28 mouse cellular contexts compared by ENCODE assay signal in the genomic region with DNA sequence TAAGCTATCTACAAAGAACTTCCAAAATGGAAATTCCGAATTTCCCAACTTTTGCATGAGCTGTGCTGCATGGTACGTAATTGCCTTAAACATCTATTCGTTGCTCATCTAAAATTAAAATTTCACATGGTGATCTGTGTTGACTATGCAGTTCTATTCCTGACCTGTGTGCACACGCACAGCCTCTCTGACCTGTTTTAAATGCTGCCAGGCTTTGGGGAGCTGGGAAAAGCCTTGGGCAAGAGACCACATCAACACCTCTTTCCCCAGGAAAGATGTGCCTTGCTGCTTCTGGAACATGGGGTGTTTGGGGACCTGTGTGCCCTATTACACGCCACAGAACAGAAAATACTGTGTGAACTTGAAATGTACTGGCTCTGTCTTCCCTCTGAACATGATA. TPM values are rescaled to one million over a fixed set of nuclear protein-coding genes. Genes with fewer than 3 reads are reported as not detected.
A peak's percentile ranks its signal among the peaks of the same experiment; 100 is the strongest.
DNase-seq lines count a peak whose midpoint lies in the region; ATAC-seq lines count a peak whose summit lies in the region.
"Had no signal": no experiment of that assay in that cellular context is flagged by ENCODE, and none has a peak within 500 bp of the region (broad histone marks: within the 10 kb centered on the region; RNA-seq: fewer than 3 reads in every experiment).

No protein-coding gene starts in this region.

- intact Hi-C loops in gastrocnemius, postnatal 14 days (cut with DNase I; ENCODE audit: low total_unique reads): no loop called here
- intact Hi-C loops in heart, postnatal 14 days (cut with DNase I): no loop called here

- peaks cover 38% of the 10 kb centered on the region for H3K4me1 ChIP-seq in heart, embryonic 16.5 days (ENCODE audit: control insufficient read depth, insufficient read depth, low read length)

- no peaks in the 10 kb centered on the region for H3K27me3 ChIP-seq in heart, embryonic 16.5 days (ENCODE audit: control insufficient read depth, insufficient read depth, low read length)
- H3K27me3 ChIP-seq: CH12.LX; embryonic facial prominence, embryonic 15.5 days; Patski had no signal

- WGBS in heart, embryonic 16.5 days: 86% methylated on average over 5 of the region's 5 CpGs

- H3K36me3 ChIP-seq in heart, embryonic 16.5 days (ENCODE audit: control insufficient read depth, insufficient read depth): peaks cover 14% of the 10 kb centered on the region
- H3K36me3 ChIP-seq: embryonic facial prominence, embryonic 13.5 days; embryonic facial prominence, embryonic 15.5 days; forebrain, embryonic 10.5 days; forebrain, embryonic 12.5 days; G1E had no signal

- no peak for ATAC-seq in heart, embryonic 16.5 days (replicated peaks; ENCODE audit: extremely low read depth, insufficient read depth, low FRiP score)
- ATAC-seq: activated CD4-positive, CD25-positive, alpha-beta regulatory T cell, adult 4 months; CD4-positive, CD25-positive, alpha-beta regulatory T cell, adult 4 months; forebrain, embryonic 14.5 days; forebrain, embryonic 16.5 days; Patski had no signal

- H3K27ac ChIP-seq in heart, embryonic 16.5 days (ENCODE audit: low read length): 0 out of 2 replicates have a peak overlapping the region, but pooled peaks have one; percentile 11
- H3K27ac ChIP-seq: embryonic facial prominence, embryonic 13.5 days; embryonic facial prominence, embryonic 15.5 days; forebrain, embryonic 10.5 days; forebrain, embryonic 12.5 days had no signal

- H3K9ac ChIP-seq in heart, embryonic 16.5 days (ENCODE audit: low read length): no peak overlapping the region
- H3K9ac ChIP-seq: embryonic facial prominence, embryonic 13.5 days; embryonic facial prominence, embryonic 15.5 days; forebrain, embryonic 12.5 days had no signal

- no peak overlapping the region for H3K4me3 ChIP-seq in heart, embryonic 16.5 days (ENCODE audit: low read length)
- H3K4me3 ChIP-seq: embryonic facial prominence, embryonic 13.5 days; embryonic facial prominence, embryonic 15.5 days; erythroblast, embryonic 14.5 days; forebrain, embryonic 10.5 days; forebrain, embryonic 12.5 days had no signal

- peak; percentile 59 for DNase-seq in gastrocnemius, adult 18-20 months (ENCODE audit: low spot score)
- no peak for DNase-seq in gastrocnemius, postnatal 14 days
- peak; percentile 37 for DNase-seq in heart, adult 11 months
- no peak for DNase-seq in heart, postnatal 14 days
- DNase-seq in heart, adult 8-10 months (ENCODE audit: low spot score): no peak
- DNase-seq: adrenal gland, adult 8-10 months; adrenal gland, postnatal 14 days; adrenal gland, postnatal 36 days; B cell, adult 2 months; cerebellum, adult 11-12 months; cerebellum, adult 8-10 months; cerebellum, adult 9-11 months; cerebellum, postnatal 14 days; cerebellum, postnatal 36 days; embryo, embryonic 11 days had no signal

- H3K4me2 ChIP-seq in heart, embryonic 16.5 days (ENCODE audit: low read depth, low read length): no peak overlapping the region
- H3K4me2 ChIP-seq: embryonic facial prominence, embryonic 13.5 days; embryonic facial prominence, embryonic 15.5 days; forebrain, embryonic 12.5 days had no signal

- no peaks in the 10 kb centered on the region for H3K9me3 ChIP-seq in heart, embryonic 16.5 days (replicated peaks; ENCODE audit: control insufficient read depth, low read length)
- H3K9me3 ChIP-seq: embryonic facial prominence, embryonic 13.5 days; embryonic facial prominence, embryonic 15.5 days; forebrain, embryonic 10.5 days; forebrain, embryonic 12.5 days; G1E had no signal

RNA-seq across cellular contexts. Expression of a gene that starts 25.7 kb away (rescaled TPM):
- 100 to 1,000 TPM; 314 to 333 TPM for total RNA-seq in gastrocnemius, adult 18-20 months (2021)
- 100 to 1,000 TPM; 241 to 245 TPM for total RNA-seq in gastrocnemius, postnatal 14 days (2021)
- 100 to 1,000 TPM; 113 to 124 TPM for total RNA-seq in heart, postnatal 14 days (2021)
- 170 and 182 TPM in 2 replicates for polyA plus RNA-seq in heart, embryonic 16.5 days (2015; fragmentation: Nextera tagmentation; extraction: Ambion mirVana)
- total RNA-seq in heart, adult 8-10 months (2022): 100 to 1,000 TPM; 137 to 160 (median 155) TPM
- polyA plus RNA-seq: erythroblast, embryonic 14.5 days; G1E; Patski had no signal

Comparison
In these comparisons a context has a peak if more than half of its experiments do, and no peak if none do; other contexts are left out.
1. DNase-seq: peak in gastrocnemius, adult 18-20 months (single experiment) and heart, adult 11 months (single experiment); none in gastrocnemius, postnatal 14 days (single experiment), heart, postnatal 14 days (0 of 2) and heart, adult 8-10 months (single experiment).